Mouse (Mus musculus) embryo, embryonic 10.5 days (tissue): ENCODE measurements around the gene Gkn2.
A peak's percentile ranks its signal among the peaks of the same experiment; 100 is the strongest.

Source experiments
- DNase-seq: peaks from one replicate; pipeline ENCODE4 v3.0.0-alpha.2; 2015; ENCODE audit warnings: low spot score

Gkn2 gene

DNA sequence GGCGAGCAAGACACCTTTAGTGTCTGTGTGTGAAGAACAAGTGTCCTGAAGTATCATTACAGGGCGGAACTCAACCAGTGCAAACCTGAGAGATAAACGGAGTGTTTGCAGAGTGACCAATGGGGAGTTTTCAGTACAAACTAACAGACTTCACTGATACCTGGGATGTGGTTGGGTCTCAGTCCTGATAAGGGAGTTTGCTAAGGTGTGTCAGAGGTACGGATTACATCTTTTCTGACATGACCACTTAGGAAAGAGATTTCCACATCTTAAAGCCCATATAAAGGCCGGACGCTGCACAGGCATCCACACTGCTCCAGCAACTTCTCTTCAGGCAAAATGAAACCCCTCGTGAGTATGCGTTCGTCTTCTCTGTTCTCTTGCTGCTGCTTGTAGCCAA lies at the start of gene Gkn2:
Gene Gkn2 (plus strand): TSS at position 301 of the 400 bp plus-strand sequence.
- DNase-seq = no peak

DNA sequence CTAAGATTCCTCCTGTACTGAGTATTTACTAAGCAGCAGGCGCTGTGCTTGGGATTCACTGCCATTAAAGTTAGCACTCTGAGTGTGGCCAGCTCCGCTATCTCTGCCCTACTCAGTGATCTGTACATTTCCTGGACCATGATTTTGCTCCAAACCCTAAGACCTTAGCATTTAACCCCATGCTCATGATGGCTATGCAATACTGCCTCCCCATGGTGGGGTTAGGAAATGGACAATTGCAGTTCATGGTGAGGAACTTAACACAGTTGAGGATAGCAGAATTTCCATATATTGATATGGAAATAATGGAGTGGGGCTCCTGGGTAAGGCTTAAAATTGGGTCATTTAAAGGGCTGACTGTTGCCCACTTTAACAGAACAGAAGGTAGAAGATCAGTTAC lies 49.8 kb upstream of the Gkn2 start:
- DNase-seq = peak; percentile 53

DNA sequence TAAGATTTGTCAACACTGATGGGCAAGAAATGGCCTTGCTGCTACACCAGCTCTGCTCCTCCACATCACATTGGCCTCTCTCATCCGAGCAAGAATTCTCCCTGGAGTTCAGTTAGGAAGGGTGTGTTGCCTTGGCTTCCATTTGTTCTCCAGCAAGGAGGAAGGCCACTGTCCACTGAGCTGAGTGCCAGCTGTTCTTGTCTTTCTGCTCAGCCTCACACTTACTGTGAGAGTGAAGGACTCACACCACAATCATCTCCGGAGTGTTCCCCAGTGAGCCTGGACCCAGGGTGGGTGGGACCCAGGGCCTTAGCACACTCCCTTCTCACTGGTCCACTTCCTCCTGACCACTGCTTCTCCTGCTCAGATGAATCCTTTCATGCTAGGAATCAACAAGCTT lies 46.2 kb upstream of the Gkn2 start:
- no peak for DNase-seq

DNA sequence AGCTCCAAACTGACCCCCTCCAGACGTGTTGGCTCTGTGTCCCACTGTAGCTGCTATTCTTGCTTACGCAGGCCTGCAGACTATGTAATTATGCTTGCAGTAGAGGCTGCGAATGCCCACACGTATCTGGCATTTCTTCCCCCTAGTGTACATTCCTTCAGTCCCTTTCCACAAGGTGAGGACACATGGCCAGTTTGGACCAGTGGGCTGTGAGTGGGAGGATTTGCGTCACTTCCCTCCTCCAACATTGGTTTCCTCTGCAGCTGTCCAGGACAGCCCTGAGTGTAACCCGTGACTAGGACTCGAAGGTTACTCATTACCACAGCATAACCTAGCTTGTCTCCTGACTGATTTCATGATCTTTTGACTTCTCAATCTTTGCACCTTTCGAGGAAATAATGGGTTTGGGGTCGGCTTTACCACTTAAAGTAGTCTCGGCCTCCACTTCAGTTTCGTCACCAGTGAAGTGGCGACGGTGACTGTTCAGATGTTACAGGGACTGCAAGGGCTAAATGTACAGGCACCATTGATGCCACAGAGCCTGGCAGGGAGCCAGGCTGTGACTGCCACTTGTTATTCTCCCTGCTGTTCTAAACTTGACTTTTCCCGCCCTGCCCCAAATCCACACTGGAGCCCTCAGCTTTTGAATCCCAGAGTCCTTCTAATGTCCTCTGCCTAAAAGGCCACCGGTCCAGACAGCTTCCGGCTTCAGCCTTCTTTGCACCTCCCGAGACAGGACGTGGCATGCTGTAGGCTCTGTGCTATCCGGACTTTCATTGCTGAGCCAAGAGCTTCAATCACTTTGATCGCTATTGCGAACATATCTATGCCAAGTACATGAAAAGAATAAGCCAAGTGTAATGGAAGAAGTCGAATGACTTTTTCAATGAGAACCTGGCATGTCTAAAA lies 44.6 kb upstream of the Gkn2 start:
- DNase-seq = no peak

DNA sequence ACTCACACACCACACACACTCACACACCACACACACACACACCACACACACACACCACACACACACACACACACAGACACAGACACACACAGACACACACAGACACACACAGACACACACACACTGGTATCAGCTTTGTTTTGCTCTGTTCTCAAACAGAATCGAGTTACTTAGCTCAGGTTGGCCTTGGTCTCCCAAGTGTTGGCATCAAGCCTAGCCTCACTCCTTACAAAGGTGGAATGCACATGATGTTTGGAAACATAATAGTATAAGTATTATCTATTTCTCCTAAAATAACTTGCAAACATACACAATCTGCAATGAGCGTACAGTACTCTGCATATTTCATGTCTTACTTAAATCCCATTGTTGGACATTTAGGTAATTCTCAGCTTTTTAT lies 40.8 kb upstream of the Gkn2 start:
- DNase-seq = no peak

DNA sequence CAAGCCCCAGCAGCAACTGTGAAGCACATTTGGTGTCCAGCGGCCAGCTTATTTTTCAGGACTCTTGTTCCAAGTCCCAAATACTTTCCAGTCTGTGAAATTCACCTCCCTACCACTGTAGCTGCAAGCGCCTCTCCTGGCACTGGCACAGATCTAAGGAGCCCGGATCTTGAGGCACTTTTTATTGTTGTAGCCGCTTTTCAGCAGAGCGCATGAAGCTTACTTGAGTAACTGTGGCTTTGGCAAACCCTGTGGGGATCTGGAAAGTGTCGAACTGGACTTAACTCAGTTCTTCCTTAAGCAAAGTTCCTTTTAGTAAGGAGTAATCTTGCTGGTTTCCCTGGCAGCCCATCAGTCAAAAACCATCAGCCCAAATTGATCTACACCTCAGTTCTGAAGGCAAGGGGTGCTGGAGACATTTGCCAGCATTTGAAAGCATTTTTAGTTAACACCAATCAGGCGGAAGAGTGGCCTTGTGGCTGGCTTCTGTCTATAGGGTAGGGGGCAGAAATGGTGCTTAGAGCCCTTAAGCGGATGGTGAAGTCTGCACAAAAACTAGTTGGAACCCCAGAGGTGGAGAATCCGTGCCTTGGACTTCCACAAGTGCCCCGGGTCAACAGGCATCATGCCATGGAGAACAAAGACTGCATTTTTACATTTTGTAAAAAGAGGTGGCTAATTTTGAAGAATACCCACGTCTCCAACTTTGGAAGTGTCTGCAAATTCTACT lies 38.6 kb upstream of the Gkn2 start:
- peak; percentile 69 for DNase-seq

DNA sequence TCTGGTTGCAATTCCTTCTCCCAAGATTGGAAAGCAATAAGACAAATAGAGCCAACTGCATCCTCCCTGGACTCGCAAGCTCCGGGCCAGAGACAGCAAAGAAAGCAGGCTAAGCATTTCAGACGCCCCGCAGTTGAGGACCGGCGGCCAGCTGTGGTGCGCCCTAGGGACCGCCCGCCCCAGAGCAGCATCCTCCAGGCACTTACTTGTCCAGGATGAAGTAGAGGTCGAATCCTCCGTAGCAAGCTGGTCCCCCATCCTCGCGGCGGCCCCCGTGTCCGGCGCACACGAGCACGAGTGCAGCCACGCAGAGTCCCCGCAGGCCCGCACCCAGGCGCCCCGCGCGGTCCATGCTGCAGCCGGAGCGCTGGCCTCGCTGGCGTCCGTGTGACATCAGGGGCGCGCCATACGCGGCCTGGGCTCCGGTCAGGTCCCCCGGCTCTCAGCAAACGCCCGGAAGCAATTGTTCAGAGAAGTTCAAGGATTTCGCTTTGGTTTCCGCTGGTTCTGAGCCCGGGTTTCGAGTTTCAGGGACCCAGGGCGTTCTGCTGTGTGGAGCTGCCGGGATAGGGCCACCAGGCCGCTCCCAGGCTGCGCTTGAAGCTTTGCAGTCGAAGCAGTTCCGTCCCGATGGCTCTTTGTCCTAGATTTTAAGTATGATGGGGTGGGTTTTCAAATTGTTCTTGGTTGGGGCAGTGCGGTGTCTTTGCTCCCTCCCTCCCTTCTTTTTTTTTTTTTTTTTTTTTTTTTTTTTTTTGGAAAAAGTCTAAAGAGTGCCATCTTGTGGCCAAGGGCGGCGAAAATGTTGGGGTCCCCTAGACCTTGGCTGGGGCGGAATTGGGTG lies 37.8 kb upstream of the Gkn2 start, which contains the start of gene Antxr1:
Gene Antxr1 (minus strand): TSS at position 731 of the 844 bp plus-strand sequence.
- peak; percentile 81 for DNase-seq

DNA sequence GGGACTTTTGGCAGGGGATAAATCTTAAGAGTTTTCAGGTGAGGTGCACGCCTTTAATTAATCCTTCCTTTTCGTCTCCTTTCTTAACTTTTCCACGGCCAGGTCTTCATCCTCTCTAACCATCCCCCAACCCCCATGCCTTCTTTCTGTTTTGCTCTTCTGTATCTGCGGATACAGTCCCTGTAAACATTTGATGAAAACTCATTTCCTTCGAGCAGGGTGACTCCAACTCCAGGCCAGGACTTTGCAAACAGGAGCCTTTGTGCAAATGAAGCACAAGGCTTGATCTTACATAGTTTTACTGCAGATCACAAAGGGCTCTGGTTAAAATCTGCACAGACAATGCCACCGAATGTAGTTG lies 37.2 kb upstream of the Gkn2 start:
- no peak for DNase-seq

DNA sequence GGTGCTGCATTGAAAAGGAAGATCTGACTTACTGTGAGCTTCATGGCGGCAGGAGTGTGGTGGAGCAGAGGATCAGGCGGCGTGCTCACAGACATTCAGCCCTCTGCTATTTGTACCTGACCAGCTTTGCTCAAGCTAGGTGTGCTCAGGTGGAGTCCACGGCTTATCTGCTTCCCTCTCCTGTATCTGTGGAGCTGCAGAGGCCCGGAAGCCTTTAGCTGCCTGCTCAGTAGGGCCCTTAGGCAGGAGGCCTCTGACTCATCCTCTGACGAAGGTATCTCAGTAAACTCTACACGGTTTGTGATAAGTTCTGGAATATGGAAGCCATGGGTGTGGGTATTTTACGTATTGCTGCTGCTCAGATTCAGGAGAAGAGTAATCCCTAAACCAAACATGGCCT lies 22.3 kb upstream of the Gkn2 start, which contains the start of gene Gkn1:
Gene Gkn1 (minus strand): TSS at position 114 of the 400 bp plus-strand sequence.
- no peak for DNase-seq

DNA sequence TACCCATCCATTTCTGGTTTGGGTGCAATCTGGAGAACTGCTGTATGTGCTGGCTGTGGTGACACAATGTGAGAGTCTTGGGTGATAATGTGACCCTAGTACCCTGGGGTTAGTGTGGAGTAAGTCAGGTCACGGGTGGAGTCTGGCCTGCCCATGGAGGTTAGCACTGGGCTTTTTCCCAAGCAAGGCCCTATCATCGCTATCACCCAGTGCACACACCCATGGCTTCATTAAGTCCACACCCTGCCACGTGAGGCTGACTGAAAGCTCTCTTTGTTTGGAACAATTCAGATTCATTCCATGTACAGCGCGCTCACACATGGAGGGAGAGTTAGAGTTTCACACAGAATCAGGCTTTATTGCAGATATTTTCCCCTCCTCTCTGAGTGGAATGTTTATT lies 18.7 kb upstream of the Gkn2 start:
- no peak for DNase-seq

DNA sequence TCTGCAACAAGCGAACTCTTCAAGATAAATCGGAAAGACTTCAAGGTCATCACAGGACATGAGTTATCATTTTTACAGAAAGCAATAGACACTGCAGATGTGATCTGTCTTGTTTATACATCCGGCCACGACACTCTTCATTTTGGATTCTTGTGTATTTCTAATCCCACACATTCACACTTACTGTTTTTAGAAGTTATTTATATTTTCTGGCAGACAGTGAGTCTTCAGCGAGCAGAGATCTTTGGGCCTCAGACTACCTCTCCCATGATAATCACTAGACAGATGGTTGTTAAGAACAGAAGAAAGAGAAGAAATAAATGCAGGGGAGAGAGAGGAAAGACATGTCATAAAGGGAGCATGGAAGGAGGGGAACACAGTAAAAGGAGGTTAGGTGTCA lies 3.9 kb upstream of the Gkn2 start:
- no peak for DNase-seq

DNA sequence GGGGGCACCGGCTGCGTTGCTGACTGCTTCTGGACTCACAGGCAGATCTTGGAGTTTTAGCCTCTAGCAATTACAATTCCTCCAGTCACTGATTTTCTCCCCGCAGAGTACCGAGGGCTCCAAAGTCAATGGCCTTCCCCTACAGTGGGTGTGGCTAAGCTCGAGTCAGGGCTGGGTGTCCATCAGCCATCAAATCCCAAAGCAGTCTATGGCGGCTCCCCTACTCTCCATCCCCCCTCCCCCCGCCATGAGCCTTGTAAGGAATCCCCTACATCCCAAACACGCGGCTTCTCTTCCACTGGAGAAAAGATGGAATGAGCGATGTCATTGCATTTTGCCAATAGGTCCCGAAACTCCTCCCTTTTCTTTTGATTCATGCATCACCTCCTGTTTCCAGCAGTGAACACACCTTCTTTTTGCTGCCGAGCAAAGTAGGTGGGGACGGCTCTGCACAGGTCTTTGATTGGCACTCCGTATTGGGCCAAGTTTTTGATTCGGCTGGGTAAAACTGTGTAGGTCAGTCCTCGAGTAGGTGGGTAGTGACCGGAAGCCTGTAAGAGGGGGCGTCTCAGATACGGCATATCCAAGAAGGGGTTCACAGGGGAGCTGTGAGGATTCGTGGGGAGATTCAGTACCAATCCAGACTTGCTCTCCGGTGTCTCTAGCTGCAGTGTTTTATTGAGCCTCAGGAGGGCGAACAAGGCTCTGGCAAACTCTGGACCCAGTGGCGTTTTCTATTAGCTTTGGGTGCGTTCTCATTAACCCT lies 11.0 kb downstream of the Gkn2 start:
- DNase-seq = peak; percentile 49

DNA sequence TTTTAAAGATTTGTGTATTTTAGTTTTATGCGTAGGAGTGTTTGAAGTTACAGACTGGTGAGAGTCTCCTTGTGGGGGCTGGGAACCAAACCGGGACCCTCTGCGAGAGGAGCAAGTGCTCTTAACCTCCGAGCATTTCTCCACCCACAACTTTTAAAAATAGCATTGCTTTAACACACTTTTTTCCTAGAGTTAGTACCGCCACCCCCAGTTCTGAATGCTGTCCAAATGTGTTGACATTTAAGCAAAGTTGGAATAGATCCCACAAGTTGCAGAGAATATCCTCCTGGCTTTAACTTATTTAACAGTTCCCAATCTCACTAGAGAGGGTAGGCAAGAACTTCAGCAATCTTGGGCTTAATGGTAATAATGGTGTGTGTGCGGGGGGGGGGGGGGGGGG lies 11.6 kb downstream of the Gkn2 start:
- DNase-seq = no peak

DNA sequence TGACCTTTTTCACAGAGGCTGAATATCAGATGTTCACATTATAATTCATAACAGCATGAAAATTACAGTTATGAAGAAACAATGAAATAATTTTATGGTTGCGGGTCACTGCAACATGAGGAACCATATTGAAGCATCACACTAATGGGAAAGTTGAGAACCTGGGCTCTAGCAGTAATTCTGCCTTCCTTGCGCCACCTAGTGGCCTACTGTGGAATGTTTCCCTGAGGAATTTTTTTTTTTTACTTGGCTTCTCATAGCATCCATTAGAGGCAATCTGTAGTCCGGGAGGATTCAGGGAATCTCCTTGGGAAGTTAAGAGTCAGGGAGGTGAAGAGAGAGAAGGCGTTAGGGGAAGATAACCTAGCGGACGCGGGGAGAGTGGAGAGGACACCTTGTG lies 13.0 kb downstream of the Gkn2 start:
- peak; percentile 93 for DNase-seq

DNA sequence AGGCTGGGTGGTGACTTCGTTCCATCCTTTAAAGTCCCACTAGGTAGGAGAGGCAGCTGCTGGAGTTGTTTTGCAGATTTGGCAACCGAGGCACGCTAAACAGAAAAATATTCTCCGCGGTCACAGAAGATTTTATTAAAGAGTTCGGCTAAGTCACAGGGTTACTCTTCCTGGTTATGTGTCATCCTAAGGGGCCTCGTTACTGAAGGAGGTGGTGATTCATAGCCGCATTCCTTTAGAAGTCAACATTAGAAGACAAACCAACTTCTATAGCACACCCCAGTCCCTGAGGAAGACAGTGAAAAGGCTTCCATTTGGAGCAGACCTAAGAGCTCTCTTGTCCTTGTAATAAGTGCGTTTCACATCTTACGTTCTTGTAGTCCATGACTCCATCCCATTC lies 13.5 kb downstream of the Gkn2 start:
- no peak for DNase-seq

DNA sequence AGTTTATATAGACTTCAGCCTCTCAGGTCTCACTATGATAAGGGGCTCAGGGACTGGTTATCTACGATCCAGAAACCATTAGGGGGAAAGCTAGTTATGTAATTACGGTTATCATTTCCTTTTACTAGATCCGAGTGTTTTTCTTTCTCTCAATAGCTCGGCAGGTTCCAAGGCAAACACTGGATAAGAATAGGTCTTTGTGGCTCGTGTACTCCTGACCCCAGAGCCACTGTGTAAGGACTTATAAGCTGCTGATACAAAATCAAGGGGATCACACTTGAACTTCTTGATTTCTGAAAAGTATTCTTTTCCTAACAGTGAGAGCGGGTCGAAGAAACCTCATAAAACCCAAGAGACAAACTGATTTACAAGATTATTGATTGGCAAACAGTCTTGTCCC lies 15.7 kb downstream of the Gkn2 start, which contains the start of gene Gkn3:
Gene Gkn3 (minus strand): TSS at position 59 of the 400 bp plus-strand sequence.
- DNase-seq = no peak

DNA sequence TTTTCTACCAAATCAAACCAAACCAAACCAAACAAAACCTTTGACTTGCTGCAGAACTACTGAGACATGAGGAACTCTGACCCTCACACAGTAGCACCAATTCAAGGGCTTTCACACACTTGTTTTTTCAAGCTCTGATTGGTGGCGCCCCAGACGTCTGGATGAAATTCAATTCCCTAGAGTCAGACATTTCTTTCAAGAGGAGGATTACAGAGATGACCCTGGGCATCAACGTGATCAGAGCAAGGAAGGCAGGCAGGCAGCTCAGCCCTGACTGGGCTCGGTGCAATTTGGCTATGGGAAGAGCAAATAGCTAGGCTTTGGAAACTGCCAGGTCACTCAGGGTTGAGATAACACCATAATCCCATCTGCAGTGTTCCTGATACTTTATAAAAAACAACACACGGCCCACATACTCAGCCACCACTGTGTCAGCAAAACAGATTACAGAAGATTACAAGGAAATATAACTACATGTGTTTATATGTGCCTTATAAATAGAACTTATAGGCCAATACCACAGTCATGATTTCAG lies 16.4 kb downstream of the Gkn2 start:
- peak; percentile 54 for DNase-seq

DNA sequence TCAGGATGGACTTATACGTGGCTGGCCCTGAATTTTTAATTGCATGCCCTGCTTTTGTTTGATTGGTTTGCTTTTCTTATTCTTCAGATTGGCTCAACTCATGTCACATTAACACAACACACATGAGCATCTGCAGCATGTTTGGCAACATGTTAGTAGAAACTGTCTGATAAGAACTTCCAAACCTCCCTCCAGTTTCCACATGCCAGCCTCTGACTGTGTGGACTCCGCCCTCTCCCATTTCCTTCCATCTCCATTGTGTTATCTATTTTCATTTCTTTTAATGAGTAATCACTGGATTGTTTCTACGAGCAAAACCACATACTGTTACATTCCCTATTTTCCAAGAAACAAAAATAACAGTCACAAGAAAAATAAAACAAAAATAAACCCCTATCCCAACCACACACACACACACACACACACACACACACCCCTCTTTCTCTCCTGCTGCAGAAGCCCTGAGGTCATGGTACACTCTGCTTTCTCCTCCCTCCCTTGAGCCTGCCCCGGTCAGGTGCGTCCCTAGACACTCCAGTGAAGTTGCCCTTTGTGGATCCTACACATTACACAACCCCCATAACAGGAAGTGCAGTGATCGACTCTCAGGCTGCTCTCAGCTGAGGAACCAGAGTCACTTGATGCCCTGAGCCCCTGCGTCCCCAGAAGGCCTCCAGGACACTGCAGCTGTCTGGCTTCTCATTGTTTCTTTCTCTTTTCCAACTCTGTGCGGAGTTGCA lies 20.5 kb downstream of the Gkn2 start:
- no peak for DNase-seq

DNA sequence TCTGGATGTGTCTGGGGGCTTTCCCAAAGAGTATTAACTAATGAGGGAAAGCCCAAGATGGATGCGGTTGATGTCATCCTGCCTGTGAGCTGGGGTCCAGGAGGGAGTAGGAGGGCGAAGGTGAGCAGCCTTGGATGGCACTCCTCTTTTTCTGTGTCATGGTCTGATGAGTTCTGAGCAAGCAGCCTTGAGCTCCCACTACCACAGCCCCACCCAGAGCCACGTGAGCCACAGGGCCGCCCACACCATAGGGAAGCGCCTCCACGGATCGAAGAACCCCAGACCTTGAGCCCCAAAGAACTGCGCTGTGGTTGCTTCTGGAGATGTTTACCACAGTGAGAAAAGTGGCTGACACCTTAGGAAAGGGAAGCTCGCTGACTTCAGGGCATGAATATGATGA lies 21.6 kb downstream of the Gkn2 start:
- DNase-seq = no peak

DNA sequence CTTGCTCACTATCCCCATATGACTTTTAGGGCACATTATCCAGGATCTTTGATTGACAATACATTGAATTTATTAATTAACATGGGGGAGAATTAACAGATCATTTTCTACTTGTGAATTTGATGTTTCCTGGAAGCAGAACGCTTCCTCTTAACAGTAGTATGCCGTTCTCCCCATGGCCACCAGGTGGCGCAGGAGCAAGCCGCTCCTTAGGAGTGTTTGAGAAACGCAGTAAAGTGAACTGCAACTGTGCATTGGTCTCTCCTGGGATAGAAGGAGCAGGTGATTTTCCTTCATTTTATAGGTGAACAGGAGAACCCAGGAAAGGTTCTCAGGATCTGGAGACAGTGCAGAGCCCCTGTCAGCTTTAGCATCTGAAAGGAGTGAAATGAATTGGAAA lies 26.0 kb downstream of the Gkn2 start:
- DNase-seq = peak; percentile 85
